Mouse (Mus musculus) forebrain, embryonic 12.5 days (tissue): ENCODE measurements around the gene Plxdc1. TPM values are rescaled to one million over a fixed set of nuclear protein-coding genes. Genes with fewer than 3 reads are reported as not detected.
A peak's percentile ranks its signal among the peaks of the same experiment; 100 is the strongest.
"Not testable (repeated sequence)": the region's sequence is repeated elsewhere in the genome, so short reads cannot be mapped to it uniquely, and the experiment has no call there.

Experiments
- ATAC-seq: fragments of 200-750 bp; cut with Nextera tagmentation; 2 replicates; pipeline ENCODE4 v1.8.0; 2017; ENCODE audit warnings: moderate TSS enrichment; ENCODE audit not compliant: low FRiP score
- H3K27ac ChIP-seq: fragments of 300-500 bp; sonication (generic); 2 replicates; pipeline ENCODE4 v1.5.1; 2016; ENCODE audit warnings: mild to moderate bottlenecking
- H3K27me3 ChIP-seq: fragments of 300-500 bp; sonication (generic); 2 replicates; pipeline ENCODE4 v1.6.1; 2016; ENCODE audit warnings: mild to moderate bottlenecking
- H3K36me3 ChIP-seq: fragments of 300-500 bp; sonication (generic); replicated peaks from 2 replicates; pipeline ENCODE4 v1.6.1; 2016; ENCODE audit warnings: mild to moderate bottlenecking
- H3K4me1 ChIP-seq: fragments of 300-500 bp; sonication (generic); 2 replicates; pipeline ENCODE4 v1.6.1; 2016
- H3K4me2 ChIP-seq: fragments of 300-500 bp; sonication (generic); 2 replicates; pipeline ENCODE4 v1.6.1; 2016; ENCODE audit warnings: mild to moderate bottlenecking, moderate library complexity
- H3K4me3 ChIP-seq: fragments of 300-500 bp; sonication (generic); replicated peaks from 2 replicates; pipeline ENCODE4 v1.5.1; 2016; ENCODE audit warnings: mild to moderate bottlenecking
- H3K9ac ChIP-seq: fragments of 300-500 bp; sonication (generic); 2 replicates; pipeline ENCODE4 v1.6.1; 2016; ENCODE audit warnings: mild to moderate bottlenecking
- H3K9me3 ChIP-seq: fragments of 300-500 bp; sonication (generic); 2 replicates; pipeline ENCODE4 v1.6.1; 2016
- WGBS: fragments of 180-500 bp; shearing (Covaris S2); methylation state at CpG from one replicate; pipeline ENCODE4 v1.1.7; 2016; 5-methylcytosine and 5-hydroxymethylcytosine counted together
- polyA plus RNA-seq: library from polyadenylated mRNA; unstranded; fragments of >200 nt; fragmentation: Nextera tagmentation; extraction: Ambion mirVana; gene quantifications from 2 replicates; pipeline ENCODE4 v1.2.1, GENCODE M21; 2016

Gene Plxdc1
- polyA plus RNA-seq, 1 experiment from 2014 or later, result 0.22 TPM

DNA sequence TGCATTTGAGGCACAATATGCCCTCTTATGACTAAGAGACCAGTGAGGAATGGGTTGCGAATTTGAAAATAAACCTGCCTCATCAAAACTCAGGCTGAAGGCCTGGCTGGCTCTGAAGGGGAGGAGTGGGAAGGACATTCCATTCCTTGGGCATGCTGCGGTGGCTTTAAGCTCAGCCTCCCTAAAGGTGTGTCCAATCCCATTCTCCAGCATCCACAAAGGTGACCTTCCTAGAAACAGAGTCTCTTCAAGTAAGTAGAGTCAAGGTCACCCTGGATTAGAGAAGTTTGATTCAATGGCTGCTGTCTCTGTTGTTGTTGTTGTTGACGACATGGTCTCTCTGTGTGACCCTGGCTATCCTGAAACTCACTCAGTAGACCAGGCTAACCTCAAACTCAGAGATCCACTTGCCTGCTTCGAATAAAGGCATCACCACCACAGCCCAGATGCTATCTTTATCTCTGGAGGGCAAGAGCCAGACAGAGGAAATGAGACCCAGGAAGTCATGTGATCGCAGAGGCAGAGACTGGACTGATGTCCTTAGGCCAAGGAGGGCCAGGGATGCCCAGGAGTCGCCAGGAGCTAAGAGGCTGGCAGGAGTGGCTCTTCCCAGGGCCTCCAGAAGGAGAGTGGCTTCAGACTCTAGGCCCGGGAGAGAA lies 27.5 kb downstream of the Plxdc1 start:
- 83% methylated on average over 7 of the region's 7 CpGs for WGBS
- Histone ChIP-seq H3K4me3 (no peak overlapping the region), H3K27ac (no peak overlapping the region), H3K4me2 (no peak overlapping the region), H3K4me1 (peaks cover 18% of the 10 kb centered on the region), H3K9me3 (no peaks in the 10 kb centered on the region), H3K36me3 (no peaks in the 10 kb centered on the region), H3K9ac (no peak overlapping the region), H3K27me3 (no peaks in the 10 kb centered on the region)
- no peak for ATAC-seq

DNA sequence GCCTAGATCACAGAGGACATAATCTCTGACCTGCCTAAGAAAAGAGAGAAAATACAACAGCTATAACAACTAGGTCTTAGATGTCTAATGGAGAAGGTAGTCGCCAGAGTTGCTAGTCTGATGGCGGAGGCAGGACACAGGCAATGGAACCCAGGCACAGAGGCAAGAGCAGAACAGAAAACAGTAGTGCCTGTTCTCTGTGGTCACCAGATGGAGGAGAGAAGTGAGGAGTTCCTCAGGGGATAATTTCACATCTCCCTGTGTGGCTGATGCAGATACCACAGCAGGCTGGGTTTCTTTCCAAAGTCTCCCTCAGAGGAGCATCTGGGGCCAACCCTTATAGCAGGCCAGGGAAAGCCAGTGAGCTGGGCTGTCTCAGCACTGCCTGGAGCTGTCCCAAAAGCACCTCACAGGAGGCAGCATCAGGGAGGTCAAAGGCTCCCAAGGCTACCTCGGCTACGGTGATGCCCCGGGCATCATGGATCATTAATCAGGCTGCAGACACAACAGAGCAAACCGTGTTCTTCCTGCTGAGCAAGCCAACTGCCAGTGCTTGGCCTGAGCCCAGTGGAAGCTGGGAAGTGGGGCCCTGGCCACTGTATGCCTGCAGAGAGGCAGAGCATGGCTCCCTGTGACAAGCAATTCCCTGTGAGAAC lies 29.2 kb downstream of the Plxdc1 start:
- no peak overlapping the region for H3K27ac ChIP-seq
- H3K9ac ChIP-seq, result no peak overlapping the region
- no peak for ATAC-seq
- no peak overlapping the region for H3K4me2 ChIP-seq
- H3K4me3 ChIP-seq, result no peak overlapping the region
- no peaks in the 10 kb centered on the region for H3K27me3 ChIP-seq
- no peaks in the 10 kb centered on the region for H3K9me3 ChIP-seq
- peaks cover 18% of the 10 kb centered on the region for H3K4me1 ChIP-seq
- WGBS, result 68% methylated on average over 6 of the region's 6 CpGs
- no peaks in the 10 kb centered on the region for H3K36me3 ChIP-seq

- Histone ChIP-seq H3K9me3 (no peaks in the 10 kb centered on the region), H3K4me3 (no peak overlapping the region), H3K9ac (0 out of 2 replicates have a peak overlapping the region, but pooled peaks have one; percentile 7), H3K4me1 (peaks cover 18% of the 10 kb centered on the region), H3K36me3 (no peaks in the 10 kb centered on the region), H3K4me2 (no peak overlapping the region), H3K27ac (no peak overlapping the region), H3K27me3 (no peaks in the 10 kb centered on the region)
- 30% methylated on average over 4 of the region's 4 CpGs for WGBS
- ATAC-seq, result no peak
These were observed 30.3 kb downstream of the Plxdc1 start for GRCm38 (mm10) chr11:97955915-97956314.

DNA sequence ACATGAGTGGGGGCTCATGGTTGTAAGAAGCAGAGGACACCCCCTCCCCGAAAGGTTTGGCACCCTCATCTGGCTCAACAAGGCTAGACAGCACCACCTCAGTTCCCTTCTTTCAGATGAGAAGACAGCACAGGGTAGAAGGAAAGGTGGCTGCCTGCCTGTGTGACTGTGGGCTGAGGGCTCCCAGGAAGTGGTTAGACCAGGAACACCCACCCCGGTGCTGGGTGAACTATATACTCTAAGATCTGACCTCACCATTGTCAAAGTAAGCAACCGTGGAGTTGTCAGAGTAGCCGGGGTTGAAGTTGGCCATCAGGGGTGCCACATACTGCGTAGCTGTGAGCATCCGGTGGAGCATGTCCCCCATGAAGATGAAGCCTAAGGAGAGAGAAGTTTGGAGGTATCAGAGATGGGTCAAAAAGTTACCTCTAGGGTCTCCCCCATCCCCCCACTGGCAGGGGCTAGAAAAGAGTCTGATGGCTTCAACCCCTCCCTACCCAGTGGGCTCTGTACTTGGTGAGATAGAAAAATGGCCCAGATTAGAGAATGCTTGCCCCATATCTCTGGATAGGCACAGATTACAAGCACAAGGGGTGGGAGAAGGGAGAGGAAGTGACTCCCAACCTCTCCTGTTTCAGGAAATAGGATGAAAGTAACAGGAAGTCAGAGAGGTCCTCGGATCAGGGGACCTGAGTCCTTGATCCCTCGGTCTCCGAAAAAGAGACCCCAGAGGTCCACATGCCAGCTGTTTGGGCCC lies 30.9 kb downstream of the Plxdc1 start:
- no peak overlapping the region for H3K9ac ChIP-seq
- no peak for ATAC-seq
- no peak overlapping the region for H3K4me2 ChIP-seq
- H3K4me1 ChIP-seq, result peaks cover 22% of the 10 kb centered on the region
- no peak overlapping the region for H3K4me3 ChIP-seq
- H3K36me3 ChIP-seq, result no peaks in the 10 kb centered on the region
- H3K27me3 ChIP-seq, result no peaks in the 10 kb centered on the region
- no peak overlapping the region for H3K27ac ChIP-seq
- WGBS, result 83% methylated on average over 9 of the region's 9 CpGs
- H3K9me3 ChIP-seq, result no peaks in the 10 kb centered on the region

GRCm38 (mm10) chr11:97954469-97955141 lies 31.6 kb downstream of the Plxdc1 start:
- ATAC-seq, result no peak
- Histone ChIP-seq H3K4me1 (peaks cover 28% of the 10 kb centered on the region), H3K27ac (no peak overlapping the region), H3K36me3 (no peaks in the 10 kb centered on the region), H3K4me3 (no peak overlapping the region), H3K9ac (no peak overlapping the region), H3K27me3 (no peaks in the 10 kb centered on the region), H3K9me3 (no peaks in the 10 kb centered on the region), H3K4me2 (no peak overlapping the region)
- 78% methylated on average over 14 of the region's 14 CpGs for WGBS

- Histone ChIP-seq H3K4me3 (no peak overlapping the region), H3K27ac (no peak overlapping the region), H3K36me3 (no peaks in the 10 kb centered on the region), H3K9me3 (no peaks in the 10 kb centered on the region), H3K4me1 (peaks cover 25% of the 10 kb centered on the region), H3K27me3 (no peaks in the 10 kb centered on the region), H3K9ac (no peak overlapping the region), H3K4me2 (no peak overlapping the region)
- ATAC-seq, result no peak
- 87% methylated on average over 6 of the region's 6 CpGs for WGBS
These were observed 32.3 kb downstream of the Plxdc1 start for GRCm38 (mm10) chr11:97953939-97954275.

GRCm38 (mm10) chr11:97953179-97953938 lies 32.9 kb downstream of the Plxdc1 start:
- H3K27me3 ChIP-seq, result no peaks in the 10 kb centered on the region
- no peaks in the 10 kb centered on the region for H3K9me3 ChIP-seq
- H3K4me1 ChIP-seq, result peaks cover 25% of the 10 kb centered on the region
- no peak overlapping the region for H3K4me3 ChIP-seq
- no peak overlapping the region for H3K9ac ChIP-seq
- no peak overlapping the region for H3K27ac ChIP-seq
- H3K4me2 ChIP-seq, result no peak overlapping the region
- ATAC-seq, result no peak
- WGBS, result 89% methylated on average over 16 of the region's 16 CpGs
- H3K36me3 ChIP-seq, result no peaks in the 10 kb centered on the region

GRCm38 (mm10) chr11:97952367-97953006 lies 33.8 kb downstream of the Plxdc1 start:
- Histone ChIP-seq H3K36me3 (no peaks in the 10 kb centered on the region), H3K9me3 (no peaks in the 10 kb centered on the region), H3K4me2 (no peak overlapping the region), H3K27me3 (no peaks in the 10 kb centered on the region), H3K4me3 (no peak overlapping the region), H3K9ac (no peak overlapping the region), H3K4me1 (peaks cover 25% of the 10 kb centered on the region), H3K27ac (no peak overlapping the region)
- 78% methylated on average over 1 of the region's 1 CpGs for WGBS
- ATAC-seq, result no peak

DNA sequence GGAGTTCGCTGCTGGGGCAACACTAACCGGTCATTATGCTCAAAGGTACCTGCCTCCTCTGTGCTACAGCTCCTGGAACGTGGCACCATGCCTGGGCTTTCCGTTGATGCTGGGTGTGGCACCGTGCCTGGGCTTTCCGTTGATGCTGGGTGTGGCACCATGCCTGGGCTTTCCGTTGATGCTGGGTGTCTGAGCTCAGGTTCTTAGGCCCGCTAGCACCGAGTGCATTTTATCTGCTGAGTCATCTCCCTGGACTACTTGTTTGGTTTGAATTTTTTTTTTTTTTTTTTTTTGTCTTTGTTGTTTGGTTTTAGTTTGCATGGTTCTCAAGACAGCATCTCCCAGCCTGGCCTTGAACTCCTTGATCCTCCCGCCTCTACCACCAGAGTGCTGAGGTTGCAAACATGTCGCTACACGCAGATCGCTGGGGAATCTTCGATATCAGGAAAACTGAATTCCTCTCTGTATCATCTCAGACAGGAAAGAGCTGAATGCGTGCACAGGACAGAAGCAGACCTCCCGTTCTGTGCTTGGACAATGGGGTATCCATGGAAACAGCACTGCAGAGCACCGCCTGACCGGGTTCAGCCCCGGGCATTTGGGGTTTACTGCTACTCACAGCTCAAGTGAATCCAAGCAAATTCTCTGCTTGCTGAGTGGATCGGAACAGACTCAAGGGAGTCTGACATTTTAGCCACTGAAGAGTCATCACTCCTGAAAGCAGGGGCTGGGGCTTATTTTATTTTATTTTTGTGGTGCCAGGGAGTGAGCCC lies 36.4 kb downstream of the Plxdc1 start:
- 43% methylated on average over 20 of the region's 20 CpGs for WGBS

GRCm38 (mm10) chr11:97947426-97947825 lies 38.8 kb downstream of the Plxdc1 start:
- 12% methylated on average over 7 of the region's 7 CpGs for WGBS
- no peaks in the 10 kb centered on the region for H3K27me3 ChIP-seq
- no peaks in the 10 kb centered on the region for H3K9me3 ChIP-seq
- no peak for ATAC-seq
- H3K4me1 ChIP-seq, result peaks cover 12% of the 10 kb centered on the region
- H3K4me2 ChIP-seq, result no peak overlapping the region
- H3K9ac ChIP-seq, result no peak overlapping the region
- no peak overlapping the region for H3K4me3 ChIP-seq
- H3K27ac ChIP-seq, result no peak overlapping the region
- H3K36me3 ChIP-seq, result no peaks in the 10 kb centered on the region

More for the DNA sequence above, 36.4 kb downstream of the Plxdc1 start:
- H3K4me3 ChIP-seq, result no peak overlapping the region
- H3K9ac ChIP-seq, result no peak overlapping the region
- ATAC-seq, result 0 out of 2 replicates have a peak, but pooled peaks have one; percentile 58
- H3K9me3 ChIP-seq, result no peaks in the 10 kb centered on the region
- peak overlapping the region; percentile 63 for H3K27ac ChIP-seq
- H3K4me2 ChIP-seq, result peak overlapping the region; percentile 21; the same call in 1 of the 2 replicates
- no peaks in the 10 kb centered on the region for H3K27me3 ChIP-seq
- H3K36me3 ChIP-seq, result no peaks in the 10 kb centered on the region
- peaks cover 17% of the 10 kb centered on the region for H3K4me1 ChIP-seq

DNA sequence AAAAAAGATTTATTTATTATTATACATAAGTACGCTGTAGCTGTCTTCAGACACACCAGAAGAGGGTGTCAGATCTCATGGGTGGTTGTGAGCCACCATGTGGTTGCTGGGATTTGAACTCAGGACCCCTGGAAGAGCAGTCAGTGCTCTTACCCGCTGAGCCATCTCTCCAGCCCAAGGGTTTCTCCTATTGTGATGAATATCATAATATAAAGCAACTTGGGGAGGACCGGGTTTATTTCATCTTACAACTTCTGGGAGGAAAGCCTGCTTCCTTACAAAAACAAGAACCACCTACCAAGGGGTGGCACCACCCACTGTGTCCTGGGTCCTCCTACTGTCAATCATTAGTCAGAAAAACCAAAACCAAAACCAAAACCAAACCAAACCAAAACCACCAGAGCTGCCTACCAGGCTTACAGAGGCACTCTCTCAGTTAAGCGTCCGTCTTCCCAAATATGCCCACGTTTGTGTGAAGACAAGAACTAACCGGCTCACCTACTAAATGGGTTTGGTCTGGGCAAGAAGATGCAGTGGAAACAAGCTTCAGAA lies 40.4 kb downstream of the Plxdc1 start:
- WGBS, result 89% methylated on average over 7 of the region's 7 CpGs
- ATAC-seq, H3K4me3 ChIP-seq, H3K9ac ChIP-seq, H3K36me3 ChIP-seq, H3K9me3 ChIP-seq, H3K27me3 ChIP-seq, H3K4me2 ChIP-seq, H3K27ac ChIP-seq: not testable (repeated sequence)
- H3K4me1 ChIP-seq, result peaks cover 12% of the 10 kb centered on the region
